Mouse (Mus musculus) olfactory bulb, adult 2 months (tissue): ENCODE results near the gene Hadha.

Experiments used
- CTCF ChIP-seq: fragments of 200-500 bp; IDR thresholded peaks from 2 replicates; pipeline ENCODE4 v1.5.1; 2012; ENCODE audit warnings: low read depth, mild to moderate bottlenecking, low read length, moderate library complexity; ENCODE audit not compliant: insufficient read depth
- POLR2A ChIP-seq: fragments of 200-500 bp; IDR thresholded peaks from 2 replicates; pipeline ENCODE4 v1.6.1; 2012; ENCODE audit warnings: mild to moderate bottlenecking, low read depth, low read length, moderate library complexity; ENCODE audit not compliant: insufficient read depth

DNA sequence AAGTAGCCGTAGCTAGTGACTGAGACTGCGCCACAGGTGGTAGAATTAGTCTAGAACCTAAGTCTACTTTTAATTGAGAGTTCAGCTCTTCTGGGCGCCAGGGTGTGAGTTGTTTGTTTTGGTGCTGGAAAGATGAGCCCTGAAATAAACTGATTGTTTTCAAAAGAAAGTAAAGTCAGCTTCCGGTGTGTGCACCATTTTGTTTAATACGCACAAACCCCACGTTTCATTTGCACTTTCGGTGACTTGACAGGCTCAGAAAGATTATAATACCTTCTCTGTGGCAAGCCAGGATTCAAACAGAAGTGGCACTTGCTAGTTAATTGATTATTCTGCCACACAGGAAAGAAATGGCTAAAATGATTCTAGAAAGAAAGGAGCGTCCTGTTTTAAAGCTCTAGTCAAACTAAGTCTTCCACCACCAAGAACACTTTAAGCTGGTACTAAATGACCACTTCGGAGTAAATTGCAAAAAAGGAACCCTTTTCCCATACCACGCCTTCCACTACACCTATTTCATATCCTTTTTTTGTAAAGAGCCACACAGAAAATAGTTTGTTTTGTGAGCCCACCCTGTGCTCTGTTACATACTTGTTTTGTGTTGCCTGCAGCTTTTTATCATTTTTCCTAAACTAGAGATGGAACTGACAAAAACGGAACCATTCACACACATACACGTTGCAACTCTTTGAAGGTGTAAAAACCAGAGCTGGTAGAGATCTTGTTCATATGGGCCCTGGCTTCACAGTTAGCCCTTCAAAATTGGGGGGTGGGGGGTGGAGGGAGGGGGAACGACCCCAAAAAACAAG, 1.1 kb upstream of the Hadha start:
- TF ChIP-seq CTCF (no peak), POLR2A (no peak)
